Mouse (Mus musculus) heart, embryonic 11.5 days (tissue): ENCODE measurements around the gene Tll2. TPM values are rescaled to one million over a fixed set of nuclear protein-coding genes. Genes with fewer than 3 reads are reported as not detected.

Source experiments
- ATAC-seq: fragments of 200-750 bp; cut with Nextera tagmentation; replicated peaks from 2 replicates; pipeline ENCODE4 v1.8.0; 2017; ENCODE audit warnings: moderate library complexity; ENCODE audit not compliant: insufficient number of reproducible peaks, low FRiP score, low TSS enrichment
- H3K27ac ChIP-seq: fragments of 300-500 bp; sonication (generic); 2 replicates; pipeline ENCODE4 v1.5.1; 2014; ENCODE audit warnings: mild to moderate bottlenecking, low read depth, low read length
- H3K27me3 ChIP-seq: fragments of 300-500 bp; sonication (generic); 2 replicates; pipeline ENCODE4 v1.6.1; 2014; ENCODE audit warnings: mild to moderate bottlenecking, low read length, mixed read lengths; ENCODE audit not compliant: control insufficient read depth, insufficient read depth
- H3K36me3 ChIP-seq: fragments of 300-500 bp; sonication (generic); 2 replicates; pipeline ENCODE4 v1.6.1; 2014; ENCODE audit warnings: mild to moderate bottlenecking, low read length, moderate library complexity, mixed read lengths; ENCODE audit not compliant: control insufficient read depth, insufficient read depth
- H3K4me1 ChIP-seq: fragments of 300-500 bp; sonication (generic); 2 replicates; pipeline ENCODE4 v1.6.1; 2014; ENCODE audit warnings: low read length; ENCODE audit not compliant: control insufficient read depth, insufficient read depth
- H3K4me2 ChIP-seq: fragments of 300-500 bp; sonication (generic); 2 replicates; pipeline ENCODE4 v1.6.1; 2014; ENCODE audit warnings: mild to moderate bottlenecking, moderate library complexity
- H3K4me3 ChIP-seq: fragments of 300-500 bp; sonication (generic); 2 replicates; pipeline ENCODE4 v1.5.1; 2014; ENCODE audit warnings: low read depth, low read length
- H3K9ac ChIP-seq: fragments of 300-500 bp; sonication (generic); 2 replicates; pipeline ENCODE4 v1.6.1; 2014; ENCODE audit warnings: mild to moderate bottlenecking, low read depth, low read length, moderate library complexity
- H3K9me3 ChIP-seq: fragments of 300-500 bp; sonication (generic); replicated peaks from 2 replicates; pipeline ENCODE4 v1.6.1; 2016; ENCODE audit warnings: low read length; ENCODE audit not compliant: control insufficient read depth
- WGBS: fragments of 180-500 bp; shearing (Covaris S2); extraction: QIAGEN DNeasy Blood & Tissue Kit; methylation state at CpG from one replicate; pipeline ENCODE4 v1.1.7; 2014; ENCODE audit not compliant: insufficient replicate concordance; 5-methylcytosine and 5-hydroxymethylcytosine counted together
- polyA plus RNA-seq: library from polyadenylated mRNA; unstranded; fragments of >200 nt; fragmentation: Nextera tagmentation; extraction: Ambion mirVana; gene quantifications from 2 replicates; pipeline ENCODE4 v1.2.1, GENCODE M21; 2014

Tll2 gene
- polyA plus RNA-seq, 1 experiment from 2014 or later, result not detected

GRCm38 (mm10) chr19:41091901-41092300 lies 114.7 kb downstream of the Tll2 start:
- Histone ChIP-seq H3K4me1 (no peaks in the 10 kb centered on the region), H3K9ac (no peak overlapping the region), H3K4me3 (no peak overlapping the region), H3K4me2 (no peak overlapping the region), H3K9me3 (no peaks in the 10 kb centered on the region), H3K27me3 (peaks cover 6% of the 10 kb centered on the region), H3K36me3 (no peaks in the 10 kb centered on the region), H3K27ac (no peak overlapping the region)
- 48% methylated on average over 2 of the region's 2 CpGs for WGBS
- no peak for ATAC-seq

- Histone ChIP-seq H3K4me3 (no peak overlapping the region), H3K27me3 (peaks cover 6% of the 10 kb centered on the region)
These were observed 116.8 kb downstream of the Tll2 start for GRCm38 (mm10) chr19:41089833-41090232.

GRCm38 (mm10) chr19:41088491-41088890 lies 118.1 kb downstream of the Tll2 start:
- ATAC-seq, result no peak
- Histone ChIP-seq H3K4me1 (no peaks in the 10 kb centered on the region), H3K27me3 (peaks cover 6% of the 10 kb centered on the region), H3K4me2 (no peak overlapping the region; the same call in 1 of the 2 replicates), H3K27ac (no peak overlapping the region), H3K4me3 (no peak overlapping the region), H3K9ac (no peak overlapping the region), H3K36me3 (no peaks in the 10 kb centered on the region), H3K9me3 (no peaks in the 10 kb centered on the region)
- WGBS, result 41% methylated on average over 18 of the region's 18 CpGs

More at GRCm38 (mm10) chr19:41089833-41090232, 116.8 kb downstream of the Tll2 start:
- no peak for ATAC-seq
- H3K27ac ChIP-seq, result no peak overlapping the region
- no peak overlapping the region for H3K9ac ChIP-seq
- H3K36me3 ChIP-seq, result no peaks in the 10 kb centered on the region
- WGBS, result 15% methylated on average over 5 of the region's 5 CpGs
- no peaks in the 10 kb centered on the region for H3K9me3 ChIP-seq
- no peaks in the 10 kb centered on the region for H3K4me1 ChIP-seq
- no peak overlapping the region for H3K4me2 ChIP-seq

- Histone ChIP-seq H3K4me1 (no peaks in the 10 kb centered on the region), H3K4me3 (no peak overlapping the region), H3K4me2 (no peak overlapping the region), H3K27me3 (peaks cover 6% of the 10 kb centered on the region), H3K9me3 (no peaks in the 10 kb centered on the region), H3K9ac (no peak overlapping the region), H3K27ac (no peak overlapping the region), H3K36me3 (no peaks in the 10 kb centered on the region)
- 51% methylated on average over 4 of the region's 4 CpGs for WGBS
- no peak for ATAC-seq
These were observed 118.7 kb downstream of the Tll2 start for GRCm38 (mm10) chr19:41087901-41088300.

- Histone ChIP-seq H3K9ac (no peak overlapping the region), H3K4me2 (no peak overlapping the region), H3K4me3 (no peak overlapping the region), H3K36me3 (no peaks in the 10 kb centered on the region), H3K4me1 (0 out of 2 replicates have a peak, but pooled peaks cover 4% of the 10 kb centered on the region), H3K27ac (no peak overlapping the region), H3K9me3 (no peaks in the 10 kb centered on the region), H3K27me3 (peaks cover 6% of the 10 kb centered on the region)
- WGBS, result 11% methylated on average over 2 of the region's 2 CpGs
- ATAC-seq, result no peak
These were observed 119.9 kb downstream of the Tll2 start for GRCm38 (mm10) chr19:41086700-41087099.

GRCm38 (mm10) chr19:41086289-41086688 lies 120.3 kb downstream of the Tll2 start:
- no peak overlapping the region for H3K9ac ChIP-seq
- no peaks in the 10 kb centered on the region for H3K36me3 ChIP-seq
- H3K4me3 ChIP-seq, result no peak overlapping the region
- 87% methylated on average over 6 of the region's 6 CpGs for whole genome bisulfite sequencing
- no peak overlapping the region for H3K4me2 ChIP-seq
- H3K9me3 ChIP-seq, result no peaks in the 10 kb centered on the region
- H3K27me3 ChIP-seq, result peaks cover 6% of the 10 kb centered on the region
- ATAC-seq, result no peak
- no peak overlapping the region for H3K27ac ChIP-seq
- H3K4me1 ChIP-seq, result 0 out of 2 replicates have a peak, but pooled peaks cover 8% of the 10 kb centered on the region

GRCm38 (mm10) chr19:41083646-41084045 lies 123.0 kb downstream of the Tll2 start:
- Histone ChIP-seq H3K36me3 (no peaks in the 10 kb centered on the region), H3K4me1 (0 out of 2 replicates have a peak, but pooled peaks cover 11% of the 10 kb centered on the region), H3K9me3 (no peaks in the 10 kb centered on the region), H3K4me3 (no peak overlapping the region), H3K27ac (no peak overlapping the region), H3K27me3 (peaks cover 3% of the 10 kb centered on the region), H3K9ac (no peak overlapping the region), H3K4me2 (no peak overlapping the region)
- ATAC-seq, result no peak
- WGBS, result 84% methylated on average over 14 of the region's 14 CpGs

GRCm38 (mm10) chr19:41081589-41081988 lies 125.0 kb downstream of the Tll2 start:
- H3K4me2 ChIP-seq, result no peak overlapping the region; the same call in 1 of the 2 replicates
- H3K27ac ChIP-seq, result peak overlapping the region; percentile 58
- no peak overlapping the region for H3K4me3 ChIP-seq
- WGBS, result 44% methylated on average over 3 of the region's 3 CpGs
- no peaks in the 10 kb centered on the region for H3K27me3 ChIP-seq
- 0 out of 2 replicates have a peak, but pooled peaks cover 11% of the 10 kb centered on the region for H3K4me1 ChIP-seq
- no peaks in the 10 kb centered on the region for H3K36me3 ChIP-seq
- no peaks in the 10 kb centered on the region for H3K9me3 ChIP-seq
- H3K9ac ChIP-seq, result no peak overlapping the region
- ATAC-seq, result peak; percentile 52; the same call in 1 of the 2 replicates

- no peak within 1 kb of the TSS for H3K27ac ChIP-seq
- H3K27me3 ChIP-seq, result 0 out of 2 replicates have a peak, but pooled peaks cover 3% of the 10 kb centered on the region
- no peaks in the 10 kb centered on the region for H3K36me3 ChIP-seq
- H3K4me1 ChIP-seq, result 0 out of 2 replicates have a peak, but pooled peaks cover 8% of the 10 kb centered on the region
- H3K9ac ChIP-seq, result no peak within 1 kb of the TSS
- H3K4me3 ChIP-seq, result no peak within 1 kb of the TSS
- H3K9me3 ChIP-seq, result no peaks in the 10 kb centered on the region
- WGBS, result 80% methylated on average over 3 of the region's 3 CpGs
- H3K4me2 ChIP-seq, result no peak within 1 kb of the TSS
- no peak for ATAC-seq
These were observed 129.7 kb downstream of the Tll2 start, which contains the start of gene Opalin for GRCm38 (mm10) chr19:41076906-41077305. Opalin (minus strand) TSS chr19:41077113.
